Mouse (Mus musculus) adrenal gland, adult 18-20 months (tissue): Measurements from ENCODE around the gene Xlr4c. TPM values are rescaled to one million over a fixed set of nuclear protein-coding genes. Genes with fewer than 3 reads are reported as not detected.
"Not testable (repeated sequence)": the region's sequence is repeated elsewhere in the genome, so short reads cannot be mapped to it uniquely, and the experiment has no call there.

ENCODE experiments used
- DNase-seq, 2 experiments: peaks; one replicate each; pipeline ENCODE4 v3.0.0; 2021 to 2022; ENCODE audit warnings: low spot score in 2 of 2
- long read RNA-seq, 2 experiments: library from polyadenylated mRNA; stranded (forward); transcript quantifications; one replicate each; pipeline ENCODE4 v2.0.0; 2021
- total RNA-seq, 2 experiments: library from RNA; stranded (reverse); gene quantifications; 1 replicate in 1 of 2; 2 replicates in 1 of 2; pipeline ENCODE4 v1.2.3; 2021

The Xlr4c gene
- total RNA-seq, result 1 to 10 TPM in 1 of 2 experiments, under 1 TPM in 1; 0.23 to 1.8 TPM
- long read RNA-seq, experiment 1, partial matches to known transcripts, result 0 of 1 reads
- long read RNA-seq, experiment 1, other reads (novel, unspliced or antisense), result 1 of 1 reads
- long read RNA-seq, experiment 2, result 0 reads

- DNase-seq, result not testable (repeated sequence)
These were observed at the start of gene Xlr4c for GRCm38 (mm10) chrX:73242821-73243325. TSS of gene Xlr4c (minus strand) at chrX:73243130.

GRCm38 (mm10) chrX:73265270-73265669, 22.3 kb upstream of the Xlr4c start, which contains the start of gene Xlr3c:
TSS of gene Xlr3c (minus strand) at chrX:73265390.
- not testable (repeated sequence) for DNase-seq

GRCm38 (mm10) chrX:73262428-73262827, 19.5 kb upstream of the Xlr4c start:
- DNase-seq, result not testable (repeated sequence)

- no peak for DNase-seq
These were observed 13.6 kb downstream of the Xlr4c start for GRCm38 (mm10) chrX:73229288-73229687.

- no peak for DNase-seq
These were observed 14.2 kb downstream of the Xlr4c start for GRCm38 (mm10) chrX:73228606-73229214.

- DNase-seq, result peak; percentile 69 to 73
These were observed 14.9 kb downstream of the Xlr4c start, which contains the start of gene F8a for GRCm38 (mm10) chrX:73227914-73228605. TSS of gene F8a (plus strand) at chrX:73228291.

- no peak for DNase-seq
These were observed 17.6 kb downstream of the Xlr4c start for GRCm38 (mm10) chrX:73225365-73225764.

- DNase-seq, result not testable (repeated sequence)
These were observed 28.9 kb downstream of the Xlr4c start, which contains the start of gene Xlr4b for GRCm38 (mm10) chrX:73213819-73214564. TSS of gene Xlr4b (plus strand) at chrX:73214333.

GRCm38 (mm10) chrX:73191934-73192333, 51.0 kb downstream of the Xlr4c start, which contains the start of gene Xlr3b:
TSS of gene Xlr3b (plus strand) at chrX:73192207.
- not testable (repeated sequence) for DNase-seq

Other genes with a start within 250 kb of the Xlr4c start
- under 1 TPM; 0.16 to 0.17 TPM for gene Pnma5, start 206.0 kb downstream of the Xlr4c start, total RNA-seq
- under 1 TPM; 0.19 to 0.20 TPM for gene Pnma3, start 178.3 kb downstream of the Xlr4c start, total RNA-seq
- gene Xlr4a, start 160.7 kb downstream of the Xlr4c start, total RNA-seq, result not detected
- gene Xlr3a, start 146.0 kb downstream of the Xlr4c start, total RNA-seq, result 1 to 10 TPM in 1 of 2 experiments, under 1 TPM in 1; 0.76 to 1.6 TPM
- not detected for gene Gm14685, start 126.1 kb downstream of the Xlr4c start, total RNA-seq
- gene Xlr5b, start 94.3 kb downstream of the Xlr4c start, total RNA-seq, result not detected
- gene DXBay18, start 93.7 kb downstream of the Xlr4c start, total RNA-seq, result not detected
- not detected for gene Spin2d, start 66.1 kb downstream of the Xlr4c start, total RNA-seq
- 10 to 100 TPM in 1 of 2 experiments, 1 to 10 TPM in 1; 5.5 to 15.4 TPM for gene Xlr3b, start 50.9 kb downstream of the Xlr4c start, total RNA-seq
- 1 to 10 TPM; 1.3 to 2.0 TPM for gene Xlr4b, start 28.8 kb downstream of the Xlr4c start, total RNA-seq
- gene F8a, start 14.8 kb downstream of the Xlr4c start, total RNA-seq, result 1 to 10 TPM; 6.7 to 9.8 TPM
- not detected for gene Xlr3c, start 22.3 kb upstream of the Xlr4c start, total RNA-seq
- under 1 TPM in 1 of 2 experiments, not detected in 1; 0.53 TPM for gene Xlr5a, start 49.8 kb upstream of the Xlr4c start, total RNA-seq
- not detected for gene Xlr5c, start 49.8 kb upstream of the Xlr4c start, total RNA-seq
- gene Gm45015, start 93.7 kb upstream of the Xlr4c start, total RNA-seq, result not detected
- gene Zfp275, start 99.5 kb upstream of the Xlr4c start, total RNA-seq, result 10 to 100 TPM; 16.0 to 17.7 TPM
- gene Gm18336, start 155.6 kb upstream of the Xlr4c start, total RNA-seq, result not detected
- gene Zfp92, start 168.0 kb upstream of the Xlr4c start, total RNA-seq, result under 1 TPM; 0.46 to 0.51 TPM
- gene Trex2, start 192.2 kb upstream of the Xlr4c start, total RNA-seq, result not detected
- gene Haus7, start 215.9 kb upstream of the Xlr4c start, total RNA-seq, result 10 to 100 TPM; 20.7 to 27.4 TPM
- 100 to 1,000 TPM; 221 to 292 TPM for gene Bgn, start 240.5 kb upstream of the Xlr4c start, total RNA-seq